13 mouse cellular contexts compared by ENCODE assay signal in genomic region chr9:62084896-62085295, GRCm38 (mm10).
"Had no signal": no experiment of that assay in that cellular context is flagged by ENCODE, and none has a peak within 500 bp of the region (broad histone marks: within the 10 kb centered on the region; RNA-seq: fewer than 3 reads in every experiment).

No protein-coding gene starts in this region.

- H3K4me3 ChIP-seq: limb, embryonic 15.5 days; liver, embryonic 13.5 days; midbrain, embryonic 13.5 days; neural tube, embryonic 15.5 days had no signal

- ATAC-seq: midbrain, embryonic 13.5 days had no signal

- DNase-seq: kidney, postnatal 10 days; kidney, postnatal 4 days; lung, adult 18-20 months; lung, postnatal 36 days; retina, postnatal 1 day; right cerebral cortex, postnatal 4 days; spleen, adult 18-20 months; thymus, adult 18-20 months; thymus, postnatal 14 days had no signal

- H3K27ac ChIP-seq: limb, embryonic 15.5 days; liver, embryonic 13.5 days; midbrain, embryonic 13.5 days; neural tube, embryonic 15.5 days had no signal
